Mouse (Mus musculus) intestine, embryonic 14.5 days (tissue): ENCODE data around the gene Elp6. TPM values are rescaled to one million over a fixed set of nuclear protein-coding genes. Genes with fewer than 3 reads are reported as not detected.

ENCODE experiments used
- ATAC-seq: fragments of 200-750 bp; cut with Nextera tagmentation; replicated peaks from 2 replicates; pipeline ENCODE4 v1.8.0; 2017; ENCODE audit warnings: low read depth, moderate number of reproducible peaks, moderate TSS enrichment, moderate library complexity; ENCODE audit not compliant: low FRiP score, low TSS enrichment
- DNase-seq: peaks from one replicate; pipeline ENCODE4 v3.0.0-alpha.2; 2018; ENCODE audit warnings: low spot score
- H3K27ac ChIP-seq: fragments of 300-500 bp; sonication (generic); 2 replicates; pipeline ENCODE4 v1.5.1; 2014; ENCODE audit warnings: low read depth, mild to moderate bottlenecking, control low read depth
- H3K27me3 ChIP-seq: fragments of 300-500 bp; sonication (generic); replicated peaks from 2 replicates; pipeline ENCODE4 v1.6.1; 2014; ENCODE audit warnings: low read length, control low read depth; ENCODE audit not compliant: control insufficient read depth, insufficient read depth
- H3K36me3 ChIP-seq: fragments of 300-500 bp; sonication (generic); 2 replicates; pipeline ENCODE4 v1.6.1; 2014; ENCODE audit warnings: low read length, control low read depth; ENCODE audit not compliant: control insufficient read depth, insufficient read depth
- H3K4me1 ChIP-seq: fragments of 300-500 bp; sonication (generic); replicated peaks from 2 replicates; pipeline ENCODE4 v1.6.1; 2014; ENCODE audit warnings: low read length, control low read depth, mixed read lengths; ENCODE audit not compliant: control insufficient read depth, insufficient read depth
- H3K4me2 ChIP-seq: fragments of 300-500 bp; sonication (generic); 2 replicates; pipeline ENCODE4 v1.6.1; 2014; ENCODE audit warnings: low read length
- H3K4me3 ChIP-seq: fragments of 300-500 bp; sonication (generic); 2 replicates; pipeline ENCODE4 v1.5.1; 2014; ENCODE audit warnings: low read depth, low read length, control low read depth, mixed read lengths
- H3K9ac ChIP-seq: fragments of 300-500 bp; sonication (generic); 2 replicates; pipeline ENCODE4 v1.6.1; 2014; ENCODE audit warnings: mild to moderate bottlenecking, low read length
- H3K9me3 ChIP-seq: fragments of 300-500 bp; sonication (generic); 2 replicates; pipeline ENCODE4 v1.6.1; 2016; ENCODE audit warnings: low read length, control low read depth; ENCODE audit not compliant: control insufficient read depth
- WGBS: fragments of 180-500 bp; shearing (Covaris S2); extraction: QIAGEN DNeasy Blood & Tissue Kit; methylation state at CpG from one replicate; pipeline ENCODE4 v1.1.7; 2014; 5-methylcytosine and 5-hydroxymethylcytosine counted together
- polyA plus RNA-seq: library from polyadenylated mRNA; unstranded; fragments of >200 nt; fragmentation: Nextera tagmentation; extraction: Ambion mirVana; gene quantifications from 2 replicates; pipeline ENCODE4 v1.2.1, GENCODE M21; 2014

Gene Elp6
- polyA plus RNA-seq, 1 experiment from 2014 or later = 26.8 TPM

- H3K9me3 ChIP-seq = 0 out of 2 replicates have a peak, but pooled peaks cover 5% of the 10 kb centered on the region
- no peaks in the 10 kb centered on the region for H3K36me3 ChIP-seq
- 3% methylated on average over 4 of the region's 4 CpGs for WGBS
- DNase-seq (peak; percentile 71), ATAC-seq (0 out of 2 replicates have a peak, but pooled peaks have one; percentile 6)
- H3K27ac ChIP-seq = peak overlapping the region; percentile 92
- no peaks in the 10 kb centered on the region for H3K27me3 ChIP-seq
- H3K9ac ChIP-seq = peak overlapping the region; percentile 54
- H3K4me1 ChIP-seq = no peaks in the 10 kb centered on the region
- H3K4me2 ChIP-seq = peak overlapping the region; percentile 71
- H3K4me3 ChIP-seq = peak overlapping the region; percentile 60
Measured at GRCm38 (mm10) chr9:110304516-110304915, 457 bp upstream of the Elp6 start.

GRCm38 (mm10) chr9:110306371-110306770 is 1.4 kb downstream of the Elp6 start:
- no peak overlapping the region for H3K4me3 ChIP-seq
- H3K4me2 ChIP-seq = no peak overlapping the region
- no peaks in the 10 kb centered on the region for H3K27me3 ChIP-seq

GRCm38 (mm10) chr9:110314706-110315105 is 9.7 kb downstream of the Elp6 start:
- Histone ChIP-seq H3K36me3 (peaks cover 63% of the 10 kb centered on the region), H3K4me2 (no peak overlapping the region), H3K27ac (no peak overlapping the region), H3K9ac (no peak overlapping the region), H3K9me3 (no peaks in the 10 kb centered on the region), H3K27me3 (no peaks in the 10 kb centered on the region), H3K4me1 (no peaks in the 10 kb centered on the region), H3K4me3 (no peak overlapping the region)
- DNase-seq = no peak
- no peak for ATAC-seq
- WGBS = 81% methylated on average over 5 of the region's 5 CpGs

More at GRCm38 (mm10) chr9:110306371-110306770, 1.4 kb downstream of the Elp6 start:
- Histone ChIP-seq H3K9ac (no peak overlapping the region), H3K27ac (no peak overlapping the region), H3K9me3 (0 out of 2 replicates have a peak, but pooled peaks cover 5% of the 10 kb centered on the region), H3K4me1 (no peaks in the 10 kb centered on the region), H3K36me3 (peaks cover 16% of the 10 kb centered on the region)
- 95% methylated on average over 5 of the region's 5 CpGs for WGBS
- ATAC-seq (no peak), DNase-seq (no peak)

GRCm38 (mm10) chr9:110315410-110315809 is 10.4 kb downstream of the Elp6 start:
- Histone ChIP-seq H3K4me3 (no peak overlapping the region), H3K9me3 (no peaks in the 10 kb centered on the region), H3K36me3 (peaks cover 64% of the 10 kb centered on the region), H3K27me3 (no peaks in the 10 kb centered on the region), H3K4me1 (no peaks in the 10 kb centered on the region), H3K27ac (no peak overlapping the region), H3K9ac (no peak overlapping the region), H3K4me2 (no peak overlapping the region)
- WGBS = 89% methylated on average over 6 of the region's 6 CpGs
- DNase-seq (no peak), ATAC-seq (no peak)

GRCm38 (mm10) chr9:110315904-110316303 is 10.9 kb downstream of the Elp6 start:
- H3K4me2 ChIP-seq = no peak overlapping the region
- DNase-seq (no peak), ATAC-seq (no peak)
- no peaks in the 10 kb centered on the region for H3K27me3 ChIP-seq
- H3K4me3 ChIP-seq = no peak overlapping the region
- no peak overlapping the region for H3K9ac ChIP-seq
- H3K27ac ChIP-seq = no peak overlapping the region
- H3K36me3 ChIP-seq = peaks cover 64% of the 10 kb centered on the region
- 96% methylated on average over 8 of the region's 8 CpGs for WGBS
- H3K9me3 ChIP-seq = no peaks in the 10 kb centered on the region
- no peaks in the 10 kb centered on the region for H3K4me1 ChIP-seq

GRCm38 (mm10) chr9:110316503-110316902 is 11.5 kb downstream of the Elp6 start:
- Histone ChIP-seq H3K4me2 (no peak overlapping the region), H3K4me3 (no peak overlapping the region), H3K9ac (no peak overlapping the region), H3K27me3 (no peaks in the 10 kb centered on the region), H3K36me3 (peaks cover 64% of the 10 kb centered on the region), H3K27ac (no peak overlapping the region), H3K9me3 (no peaks in the 10 kb centered on the region), H3K4me1 (no peaks in the 10 kb centered on the region)
- DNase-seq (no peak), ATAC-seq (no peak)
- 93% methylated on average over 8 of the region's 8 CpGs for WGBS

GRCm38 (mm10) chr9:110320769-110321168 is 15.8 kb downstream of the Elp6 start:
- H3K36me3 ChIP-seq = peaks cover 38% of the 10 kb centered on the region
- DNase-seq (no peak), ATAC-seq (no peak)
- 94% methylated on average over 10 of the region's 10 CpGs for WGBS
- H3K4me1 ChIP-seq = no peaks in the 10 kb centered on the region
- no peak overlapping the region for H3K4me2 ChIP-seq
- H3K27me3 ChIP-seq = no peaks in the 10 kb centered on the region
- H3K27ac ChIP-seq = no peak overlapping the region
- no peak overlapping the region for H3K4me3 ChIP-seq
- H3K9ac ChIP-seq = no peak overlapping the region
- H3K9me3 ChIP-seq = no peaks in the 10 kb centered on the region

GRCm38 (mm10) chr9:110322972-110323371 is 18.0 kb downstream of the Elp6 start:
- Histone ChIP-seq H3K36me3 (peaks cover 35% of the 10 kb centered on the region), H3K9me3 (no peaks in the 10 kb centered on the region), H3K4me3 (no peak overlapping the region), H3K4me2 (no peak overlapping the region), H3K9ac (no peak overlapping the region), H3K4me1 (no peaks in the 10 kb centered on the region), H3K27ac (no peak overlapping the region), H3K27me3 (no peaks in the 10 kb centered on the region)
- ATAC-seq = no peak
- no peak for DNase-seq

- Histone ChIP-seq H3K9ac (no peak overlapping the region), H3K9me3 (no peaks in the 10 kb centered on the region), H3K4me2 (no peak overlapping the region), H3K36me3 (peaks cover 28% of the 10 kb centered on the region), H3K4me1 (no peaks in the 10 kb centered on the region), H3K4me3 (no peak overlapping the region), H3K27ac (no peak overlapping the region), H3K27me3 (no peaks in the 10 kb centered on the region)
- DNase-seq (no peak), ATAC-seq (no peak)
- WGBS = 89% methylated on average over 1 of the region's 1 CpGs
Measured at GRCm38 (mm10) chr9:110324181-110324580, 19.2 kb downstream of the Elp6 start.
